Mouse (Mus musculus) left cerebral cortex, adult 9 months (tissue): ENCODE measurements at regions not wholly inside any gene's neighbourhood (a gene's known extent, or its start where the extent isn't known, plus 50 kb on each side); places are given as distances from the start of the nearest gene placed in this dataset.
A peak's percentile ranks its signal among the peaks of the same experiment; 100 is the strongest.

Source experiments
- DNase-seq, 2 experiments: peaks; one replicate each; pipeline ENCODE4 v3.0.0; 2022; ENCODE audit warnings: low spot score in 2 of 2

DNA sequence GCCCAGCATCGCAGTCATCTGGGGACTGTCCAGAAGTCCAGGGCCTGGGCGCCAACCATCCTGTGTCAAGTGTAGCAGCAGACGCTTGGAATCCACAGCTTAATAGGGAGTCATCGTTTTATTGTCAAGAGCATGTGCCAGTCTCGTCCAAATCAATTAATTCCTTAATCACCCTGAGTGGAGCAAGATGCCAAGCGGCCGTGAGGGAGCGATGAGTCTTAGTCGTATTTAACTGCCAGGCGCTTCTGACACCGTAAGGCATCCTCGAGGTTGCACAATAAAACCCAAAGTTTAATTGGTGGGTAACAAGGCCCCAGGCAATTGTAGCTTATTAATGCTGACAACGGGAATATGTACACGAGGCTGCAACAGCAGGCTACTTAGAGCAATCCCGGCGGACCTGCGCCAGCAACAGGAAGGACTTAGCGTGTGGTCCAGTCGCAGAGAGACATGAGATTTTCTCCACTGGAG lies 277.6 kb upstream of the Kdm8 start:
- no peak for DNase-seq

GRCm38 (mm10) chr7:125167666-125168065 lies 276.8 kb upstream of the Kdm8 start:
- no peak for DNase-seq

- peak; percentile 15 to 77 for DNase-seq
Observed at GRCm38 (mm10) chr7:125181548-125181947, 262.9 kb upstream of the Kdm8 start.

DNA sequence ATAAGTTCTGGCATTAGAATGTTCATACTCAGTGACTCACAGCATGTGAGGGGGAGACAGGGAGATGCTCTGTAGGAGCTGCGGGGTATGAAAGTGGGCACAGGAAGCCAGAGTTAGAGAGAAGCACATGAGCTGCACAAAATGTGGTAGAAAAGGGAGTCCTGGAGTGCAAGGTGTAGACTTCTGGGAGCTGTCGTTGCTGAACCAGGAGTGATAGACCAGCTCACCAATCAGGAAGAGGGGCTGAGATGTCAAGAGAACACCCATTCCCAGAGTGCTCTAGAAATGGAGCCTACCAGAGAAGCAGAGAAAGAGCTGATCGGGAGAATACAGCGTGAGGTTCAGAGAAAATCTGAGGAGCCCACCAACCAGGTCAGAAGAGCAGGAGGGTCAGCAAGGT lies 262.2 kb upstream of the Kdm8 start:
- DNase-seq, result peak; percentile 22 to 34

DNA sequence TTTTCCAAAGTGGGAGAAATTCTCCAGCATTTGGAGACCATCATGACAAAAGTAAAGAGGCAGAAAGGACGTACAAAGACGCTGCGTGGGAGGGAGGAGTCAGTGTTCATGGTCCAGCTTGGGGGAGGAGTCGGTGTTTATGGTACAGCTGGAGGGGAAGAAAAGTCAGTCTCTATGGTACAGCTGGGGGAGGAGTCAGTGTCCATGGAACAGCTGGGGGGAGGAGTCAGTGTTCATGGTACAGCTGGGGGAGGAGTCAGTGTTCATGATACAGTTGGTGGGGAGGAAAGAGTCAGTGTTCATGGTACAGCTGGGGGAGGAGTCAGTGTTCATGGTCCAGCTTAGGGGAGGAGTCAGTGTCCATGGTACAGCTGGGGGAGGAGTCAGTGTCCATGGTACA lies 261.5 kb upstream of the Kdm8 start:
- DNase-seq, result peak in 1 of 2 experiments; percentile 5

DNA sequence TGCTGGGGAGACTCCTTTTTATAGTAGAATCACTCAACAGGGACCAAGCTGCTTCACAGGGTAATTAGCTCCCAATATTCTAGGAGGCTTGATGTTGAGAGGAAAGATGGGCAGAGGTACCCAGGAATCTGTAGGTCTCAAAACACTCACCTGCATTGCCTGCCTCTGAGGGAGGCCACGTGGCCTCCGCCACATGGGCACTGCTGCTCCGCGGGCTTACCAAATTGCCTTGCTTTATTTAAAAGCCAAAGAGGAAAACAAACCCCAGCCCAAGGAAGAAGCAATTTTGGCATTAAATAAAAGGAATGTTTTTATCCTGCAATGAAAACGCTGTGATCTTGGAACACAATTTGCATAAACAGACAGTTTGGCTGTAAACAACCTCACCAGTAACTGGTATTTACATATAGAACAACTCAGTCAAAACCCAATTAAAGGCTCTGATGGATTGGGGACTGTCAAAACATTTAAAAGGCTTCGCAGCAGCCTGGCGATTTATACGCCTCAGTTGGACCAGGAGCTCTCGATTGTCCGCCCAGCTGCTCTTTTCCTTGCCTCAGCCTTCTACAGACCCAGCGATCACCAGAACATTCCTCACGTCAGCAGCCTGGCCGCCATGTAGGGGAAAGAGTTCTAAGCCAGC lies 259.3 kb upstream of the Kdm8 start:
- no peak for DNase-seq

DNA sequence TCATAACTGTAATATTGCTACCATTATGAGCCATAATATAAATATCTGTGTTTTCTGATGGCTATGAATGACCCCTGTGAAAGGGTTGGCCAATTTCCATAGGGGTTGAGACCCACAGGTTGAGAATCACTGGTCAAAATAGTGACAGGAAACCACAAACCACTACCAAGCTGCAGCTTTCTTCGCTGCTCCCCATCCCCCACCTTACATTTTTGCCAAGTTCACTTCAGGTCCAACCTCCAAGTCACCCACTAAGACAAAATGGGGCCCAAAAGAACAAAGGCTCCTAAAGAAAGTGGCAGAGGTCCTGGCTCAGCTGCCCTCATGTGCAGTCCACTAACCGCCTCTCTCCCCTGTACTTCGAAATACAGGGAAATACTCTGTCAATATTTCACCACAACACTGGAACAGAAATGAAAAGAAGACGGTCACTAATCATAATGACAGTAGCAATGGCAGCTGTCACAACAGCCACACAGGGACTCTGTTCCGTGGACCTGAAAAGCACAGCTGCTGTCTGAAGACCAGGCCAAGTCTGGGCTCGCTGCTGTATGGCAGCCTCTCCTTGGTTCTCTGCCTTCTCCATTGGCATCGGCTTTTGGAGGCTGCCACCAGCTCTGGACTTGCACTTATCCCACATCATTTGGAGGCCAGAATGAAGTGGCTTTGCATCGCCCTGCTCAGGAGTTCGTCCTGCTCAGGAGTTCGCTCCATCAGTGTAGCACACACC lies 257.3 kb upstream of the Kdm8 start:
- no peak for DNase-seq

DNA sequence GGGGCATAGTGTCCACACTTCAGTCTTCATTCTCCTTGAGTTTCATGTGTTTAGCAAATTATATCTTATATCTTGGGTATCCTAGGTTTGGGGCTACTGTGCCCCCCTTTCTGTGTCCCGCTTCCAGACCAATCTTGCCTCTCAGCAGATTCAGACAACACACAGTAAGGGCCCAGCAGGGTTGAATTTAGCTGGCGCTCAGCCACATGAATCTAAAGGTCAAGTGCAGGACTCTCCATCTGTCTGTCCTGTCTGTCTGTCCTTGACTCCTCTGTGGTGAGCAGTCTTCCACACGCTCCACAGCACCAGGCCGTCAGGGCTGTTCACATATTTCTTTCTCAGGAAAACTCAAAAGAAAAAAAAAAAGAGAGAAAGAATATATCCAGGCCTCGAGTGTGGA lies 255.5 kb upstream of the Kdm8 start:
- DNase-seq, result no peak

DNA sequence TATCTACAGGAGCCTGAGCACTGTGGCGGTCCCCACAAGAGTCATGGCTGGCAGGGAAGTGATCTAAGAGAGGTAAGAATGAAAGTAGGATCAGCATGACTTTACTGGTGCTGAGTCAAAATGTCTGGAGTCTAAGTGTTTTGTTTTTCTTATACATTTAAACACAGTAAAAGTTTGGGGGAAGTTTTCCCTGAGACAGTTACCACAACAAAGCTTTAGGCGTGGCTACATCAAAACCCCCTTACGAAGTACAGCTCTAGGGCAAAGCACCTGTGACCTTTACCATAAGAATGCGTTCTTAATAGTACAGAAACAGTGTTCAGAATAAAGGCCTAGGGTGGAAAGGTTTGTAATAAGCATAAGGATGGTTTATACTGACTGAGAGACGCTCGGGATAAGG lies 254.4 kb upstream of the Kdm8 start:
- DNase-seq, result no peak

- DNase-seq, result no peak
Observed at GRCm38 (mm10) chr7:125191313-125191712, 253.2 kb upstream of the Kdm8 start.

DNA sequence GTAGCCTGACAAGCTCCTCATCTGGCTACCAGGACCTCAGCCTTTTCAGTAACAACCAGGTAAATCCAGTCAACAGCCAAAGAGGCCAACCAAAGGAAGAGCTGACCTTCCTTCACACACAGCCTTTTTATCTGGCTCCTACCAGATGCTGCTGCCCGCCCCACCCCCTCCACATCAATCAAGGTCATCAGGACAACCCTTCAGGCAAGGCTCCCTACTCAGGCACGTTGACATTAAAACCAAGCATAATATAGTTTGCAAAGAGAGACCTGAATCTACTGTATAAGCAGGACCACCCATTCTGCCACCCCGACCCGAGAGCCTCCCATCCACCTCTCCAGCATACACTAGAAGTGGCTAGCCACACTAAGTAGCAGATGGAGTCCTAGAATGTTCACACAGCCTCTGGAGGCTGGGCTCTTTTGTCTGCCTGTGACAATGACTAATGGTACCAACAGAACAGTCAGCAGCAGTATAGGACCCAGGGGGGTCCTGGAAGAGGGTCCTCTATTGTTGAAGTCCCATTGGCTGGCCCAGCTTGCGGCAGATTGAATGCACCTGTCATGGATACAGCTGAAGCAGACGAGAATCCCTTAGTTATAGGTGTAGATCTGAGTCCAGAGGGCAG lies 233.0 kb upstream of the Kdm8 start:
- DNase-seq, result no peak

- DNase-seq, result no peak
Observed at GRCm38 (mm10) chr7:125214036-125214435, 230.4 kb upstream of the Kdm8 start.

GRCm38 (mm10) chr7:125217630-125218029 lies 226.8 kb upstream of the Kdm8 start:
- no peak for DNase-seq

DNA sequence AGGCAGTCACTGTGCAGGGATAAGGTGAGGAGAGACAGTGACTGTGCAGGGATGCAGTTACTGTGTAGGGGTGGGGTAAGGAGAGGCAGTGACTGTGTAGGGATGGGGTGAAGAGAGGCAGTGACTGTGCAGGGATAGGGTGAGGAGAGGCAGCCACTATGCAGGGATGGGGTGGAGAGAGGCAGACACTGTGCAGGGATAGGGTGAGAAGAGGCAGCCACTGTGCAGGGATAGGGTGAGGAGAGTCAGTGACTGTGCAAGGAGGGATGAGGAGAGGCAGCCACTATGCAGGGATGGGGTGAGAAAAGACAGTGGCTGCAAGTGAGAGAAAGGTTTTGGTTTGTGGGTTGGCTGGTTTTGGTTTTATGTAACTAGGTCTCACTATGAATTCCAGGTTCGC lies 221.8 kb upstream of the Kdm8 start:
- no peak for DNase-seq

DNA sequence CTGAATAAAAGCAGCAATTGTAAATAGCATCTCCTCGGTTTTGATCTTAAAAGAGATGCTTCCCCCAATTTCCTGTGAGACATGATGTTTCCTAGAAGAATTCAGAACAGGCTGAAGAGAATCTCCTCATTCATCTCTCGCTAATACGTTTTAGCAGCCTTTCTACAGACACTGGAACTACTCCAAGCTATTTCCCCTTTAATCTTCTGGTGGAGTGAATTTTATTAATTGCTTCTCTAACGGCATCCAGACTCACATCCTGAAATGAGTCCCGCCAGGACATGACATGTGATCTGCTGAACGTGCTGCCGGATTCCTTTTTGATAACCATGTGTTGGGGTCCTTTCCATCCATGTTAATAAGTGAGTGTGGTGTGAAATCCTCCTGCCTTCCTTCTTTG lies 209.6 kb upstream of the Kdm8 start:
- DNase-seq, result no peak

DNA sequence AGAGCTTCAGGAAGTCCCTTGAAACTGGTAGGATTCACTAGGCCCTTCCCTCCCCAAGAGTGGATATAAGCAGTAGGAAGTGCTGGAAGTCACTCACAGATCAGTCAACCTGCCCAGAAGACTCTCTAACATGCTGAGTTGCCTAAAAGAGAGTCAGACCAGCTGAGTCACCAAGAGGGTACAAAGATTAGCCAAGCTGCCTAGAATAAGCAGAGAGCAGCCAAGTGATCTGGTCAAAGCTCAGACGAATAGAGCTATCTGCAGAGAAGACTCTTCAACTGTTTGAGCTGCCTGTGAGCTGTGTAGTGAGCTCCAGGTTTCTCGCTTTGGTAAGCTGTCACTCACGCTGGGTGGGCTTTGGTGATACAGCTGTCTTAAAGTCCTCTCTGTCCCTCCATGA lies 207.4 kb upstream of the Kdm8 start:
- DNase-seq, result no peak

DNA sequence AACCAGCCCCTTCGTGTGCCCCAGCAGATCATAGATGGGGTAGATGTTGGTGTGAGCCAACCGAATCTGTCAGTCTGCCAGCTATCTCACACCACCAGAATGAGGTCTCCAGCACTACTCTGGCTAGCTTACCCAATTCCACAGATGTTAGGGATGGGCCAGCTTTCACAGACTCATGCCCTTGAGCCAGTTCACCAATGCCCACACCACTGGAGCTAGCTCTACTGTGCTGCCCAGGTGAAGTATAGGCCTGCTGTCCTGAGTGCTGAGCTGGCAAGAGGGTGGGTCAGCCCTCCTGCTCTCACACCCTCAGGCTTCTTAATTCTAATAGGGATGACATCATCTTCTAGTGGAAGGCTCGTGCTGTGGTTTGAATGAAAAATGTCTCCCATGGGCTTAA lies 201.5 kb upstream of the Kdm8 start:
- DNase-seq, result no peak

- DNase-seq, result no peak
Observed at GRCm38 (mm10) chr7:125248386-125248785, 196.1 kb upstream of the Kdm8 start.

DNA sequence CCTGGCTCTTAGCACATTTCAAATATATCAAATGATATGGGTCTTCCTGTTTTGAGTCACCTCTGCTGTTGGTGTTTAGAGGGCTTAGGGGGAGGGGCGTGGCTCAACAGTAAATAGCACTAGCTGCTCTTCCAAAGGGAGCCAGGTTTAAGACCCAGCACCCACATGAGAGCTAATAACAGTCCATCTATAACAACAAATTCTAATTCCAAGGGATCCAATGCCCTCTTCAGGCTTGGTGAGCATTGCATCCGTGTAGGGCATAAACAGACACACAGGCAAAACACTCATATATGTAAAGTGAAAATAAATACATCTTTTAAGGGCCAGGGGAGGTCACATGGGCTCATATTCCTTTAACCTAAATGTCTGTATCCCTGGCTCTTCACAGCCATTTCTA lies 194.1 kb upstream of the Kdm8 start:
- DNase-seq, result no peak

- DNase-seq, result peak in 1 of 2 experiments; percentile 2
Observed at GRCm38 (mm10) chr7:125250970-125251585, 193.4 kb upstream of the Kdm8 start.

- no peak for DNase-seq
Observed at GRCm38 (mm10) chr7:125254302-125254701, 190.2 kb upstream of the Kdm8 start.

DNA sequence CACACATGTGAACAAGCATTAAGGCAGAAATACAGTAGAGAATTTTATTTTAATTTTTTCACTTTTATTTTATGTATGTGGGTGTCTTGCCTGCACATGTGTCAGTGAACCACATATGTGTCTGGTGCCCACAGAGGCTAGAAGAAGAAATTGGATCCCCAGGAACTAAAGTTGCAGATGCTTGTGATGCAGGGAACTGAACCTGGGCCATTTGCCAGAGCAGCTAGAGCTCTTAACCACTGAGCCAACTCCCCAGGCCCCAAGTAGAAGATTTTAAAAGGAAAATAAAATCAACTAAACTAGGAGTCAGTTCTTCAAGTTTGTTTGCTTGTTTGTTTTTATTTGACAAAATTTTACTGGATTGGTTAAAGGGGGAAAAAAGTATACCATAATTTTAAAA lies 185.5 kb upstream of the Kdm8 start:
- DNase-seq, result no peak

GRCm38 (mm10) chr7:125262133-125262532 lies 182.3 kb upstream of the Kdm8 start:
- DNase-seq, result no peak
